12 mouse cellular contexts compared by ENCODE assay signal in the genomic region with DNA sequence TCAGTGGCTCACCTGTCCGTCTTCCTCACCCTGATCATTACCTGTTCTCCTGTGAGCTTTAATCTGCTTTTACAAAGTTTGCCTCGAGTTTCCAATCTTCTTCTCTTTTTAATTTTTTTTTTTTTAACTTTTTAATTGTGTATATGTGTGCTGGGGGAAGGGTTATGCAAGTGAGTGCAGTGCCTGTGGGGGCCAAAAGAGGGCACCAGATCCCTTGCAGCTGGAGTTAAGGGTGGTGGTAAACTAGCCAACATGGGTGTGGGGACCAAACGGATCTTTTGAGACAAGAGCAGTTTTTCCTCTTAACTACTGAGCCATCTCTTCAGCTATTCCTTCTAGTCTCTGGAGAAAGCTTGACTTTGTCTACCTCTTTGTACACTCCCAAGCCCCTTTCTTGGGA. TPM values are rescaled to one million over a fixed set of nuclear protein-coding genes. Genes with fewer than 3 reads are reported as not detected.
A peak's percentile ranks its signal among the peaks of the same experiment; 100 is the strongest.
DNase-seq lines count a peak whose midpoint lies in the region; ATAC-seq and TF ChIP-seq lines count a peak whose summit lies in the region.
"Had no signal": no experiment of that assay in that cellular context is flagged by ENCODE, and none has a peak within 500 bp of the region (broad histone marks: within the 10 kb centered on the region; RNA-seq: fewer than 3 reads in every experiment).

No protein-coding gene starts in this region.

- POLR2A ChIA-PET in Patski (lab: Charles Lee), result interaction anchor here (0.7 kb wide), 1 partner anchor 25 kb away, joined by 3 read pairs; no protein-coding TSS in a partner anchor

- H3K9me3 ChIP-seq in intestine, embryonic 14.5 days (ENCODE audit: control insufficient read depth, low read length), result no peaks in the 10 kb centered on the region
- H3K9me3 ChIP-seq in intestine, embryonic 16.5 days (ENCODE audit: control insufficient read depth, low read length), result no peaks in the 10 kb centered on the region
- H3K9me3 ChIP-seq: embryonic facial prominence, embryonic 10.5 days; forebrain, embryonic 15.5 days had no signal

- no peak overlapping the region for H3K4me3 ChIP-seq in intestine, embryonic 14.5 days (ENCODE audit: low read depth, low read length)
- H3K4me3 ChIP-seq in intestine, embryonic 16.5 days (ENCODE audit: low read length), result no peak overlapping the region
- H3K4me3 ChIP-seq in spleen, adult 2 months (ENCODE audit: extremely low read depth, insufficient read depth, insufficient read length), result no peak overlapping the region
- H3K4me3 ChIP-seq: embryonic facial prominence, embryonic 10.5 days; forebrain, embryonic 15.5 days had no signal

- WGBS in intestine, embryonic 14.5 days, result 78% methylated on average over 3 of the region's 3 CpGs
- WGBS in intestine, embryonic 16.5 days, result 72% methylated on average over 3 of the region's 3 CpGs
- 85% methylated on average over 3 of the region's 3 CpGs for WGBS in spleen, adult 2 months

- no peak for TF ChIP-seq POLR2A in spleen, adult 2 months (IDR thresholded peaks at IDR 0.05; ENCODE audit: low read depth, low read length)

- in situ Hi-C loops in Patski (cut with MboI; ENCODE audit: low pct_unique_long_range_greater_than_20kb), result no loop called here

- TF ChIP-seq CTCF in spleen, adult 2 months (IDR thresholded peaks at IDR 0.05; ENCODE audit: extremely low read depth, insufficient read depth, insufficient read length, insufficient replicate concordance), result peak; percentile 16; the same call in 1 of the 2 replicates
- peak; percentile 68 for TF ChIP-seq CTCF in Patski (IDR thresholded peaks at IDR 0.05)

- ATAC-seq in intestine, embryonic 14.5 days (replicated peaks; ENCODE audit: low FRiP score, low TSS enrichment, low read depth), result no peak
- ATAC-seq in intestine, embryonic 16.5 days, result no peak
- ATAC-seq in Patski, result no peak
- ATAC-seq: forebrain, embryonic 15.5 days had no signal

- peak; percentile 55 for DNase-seq in intestine, embryonic 14.5 days (ENCODE audit: low spot score)
- DNase-seq in spleen, adult 2 months (ENCODE audit: low read depth in 1 of 2, low spot score in 2 of 2), result no peak
- DNase-seq in spleen, postnatal 10 days (ENCODE audit: low spot score in 2 of 2), result no peak
- no peak for DNase-seq in Patski (ENCODE audit: low read depth, low spot score)
- DNase-seq in thymus, postnatal 25 days, result peak; percentile 28
- no peak for DNase-seq in frontal cortex, postnatal 36 days (ENCODE audit: low spot score in 2 of 2)
- DNase-seq in right cerebral cortex, postnatal 4 days, result no peak
- DNase-seq: kidney, adult 9 months; lung, adult 18-20 months had no signal

- H3K4me1 ChIP-seq in intestine, embryonic 14.5 days (replicated peaks; ENCODE audit: control insufficient read depth, insufficient read depth, low read length), result no peaks in the 10 kb centered on the region
- H3K4me1 ChIP-seq in intestine, embryonic 16.5 days (ENCODE audit: control insufficient read depth, insufficient read depth, low read length), result no peaks in the 10 kb centered on the region
- no peaks in the 10 kb centered on the region for H3K4me1 ChIP-seq in spleen, adult 2 months (ENCODE audit: control insufficient read depth, insufficient read depth, insufficient read length)
- H3K4me1 ChIP-seq: embryonic facial prominence, embryonic 10.5 days; forebrain, embryonic 15.5 days had no signal

- peaks cover 76% of the 10 kb centered on the region for H3K36me3 ChIP-seq in intestine, embryonic 14.5 days (ENCODE audit: control insufficient read depth, insufficient read depth, low read length)
- peaks cover 16% of the 10 kb centered on the region for H3K36me3 ChIP-seq in intestine, embryonic 16.5 days (ENCODE audit: control insufficient read depth, insufficient read depth, low read length)
- peaks cover 37% of the 10 kb centered on the region for H3K36me3 ChIP-seq in spleen, adult 2 months (ENCODE audit: control insufficient read depth, insufficient read depth, low read length)

- H3K27me3 ChIP-seq in intestine, embryonic 14.5 days (replicated peaks; ENCODE audit: control insufficient read depth, insufficient read depth, low read length), result no peaks in the 10 kb centered on the region
- no peaks in the 10 kb centered on the region for H3K27me3 ChIP-seq in intestine, embryonic 16.5 days (replicated peaks; ENCODE audit: control insufficient read depth, insufficient read depth, low read length)
- no peaks in the 10 kb centered on the region for H3K27me3 ChIP-seq in spleen, adult 2 months (ENCODE audit: control insufficient read depth, insufficient read depth, low read length)
- no peaks in the 10 kb centered on the region for H3K27me3 ChIP-seq in Patski
- H3K27me3 ChIP-seq: forebrain, embryonic 15.5 days had no signal

- no peak overlapping the region for H3K27ac ChIP-seq in intestine, embryonic 14.5 days (ENCODE audit: low read depth)
- H3K27ac ChIP-seq in intestine, embryonic 16.5 days (ENCODE audit: low read length), result no peak overlapping the region
- H3K27ac ChIP-seq in spleen, adult 2 months (ENCODE audit: insufficient read depth, low read length), result no peak overlapping the region
- H3K27ac ChIP-seq: embryonic facial prominence, embryonic 10.5 days; forebrain, embryonic 15.5 days had no signal

- CTCF ChIA-PET in Patski (lab: Charles Lee), result interaction anchor here (1.2 to 2.0 kb wide), 3 partner anchors 9 to 143 kb away, joined by 5 to 9 read pairs (median 7); partner anchors contain the start of gene Tarbp2

- H3K4me2 ChIP-seq in intestine, embryonic 14.5 days (ENCODE audit: low read length), result no peak overlapping the region
- H3K4me2 ChIP-seq in intestine, embryonic 16.5 days (ENCODE audit: low read depth, low read length), result no peak overlapping the region
- H3K4me2 ChIP-seq: forebrain, embryonic 15.5 days had no signal

- H3K9ac ChIP-seq in intestine, embryonic 14.5 days (ENCODE audit: low read length), result no peak overlapping the region
- no peak overlapping the region for H3K9ac ChIP-seq in intestine, embryonic 16.5 days (ENCODE audit: low read depth, low read length)
- H3K9ac ChIP-seq: forebrain, embryonic 15.5 days had no signal

RNA-seq across cellular contexts. Expression of gene Npff, which starts 3.2 kb away (rescaled TPM):
- 1.5 and 2.2 TPM in 2 replicates for polyA plus RNA-seq in intestine, embryonic 14.5 days (2014; fragmentation: Nextera tagmentation; extraction: Ambion mirVana)
- 1.8 and 1.9 TPM in 2 replicates for polyA plus RNA-seq in intestine, embryonic 16.5 days (2015; fragmentation: Nextera tagmentation; extraction: Ambion mirVana)
- 6.7 and 8.1 TPM in 2 replicates for polyA plus RNA-seq in spleen, adult 2 months (2012; rRNA removed)
- 0.83 TPM for polyA plus RNA-seq in Patski (2021)

RNA-seq across cellular contexts. Expression of gene Tarbp2, which starts 9.9 kb away (rescaled TPM):
- 105 TPM in 2 replicates for polyA plus RNA-seq in intestine, embryonic 14.5 days (2014; fragmentation: Nextera tagmentation; extraction: Ambion mirVana)
- polyA plus RNA-seq in intestine, embryonic 16.5 days (2015; fragmentation: Nextera tagmentation; extraction: Ambion mirVana), result 91.3 and 105 TPM in 2 replicates
- polyA plus RNA-seq in spleen, adult 2 months (2012; rRNA removed), result 53.9 and 58.4 TPM in 2 replicates
- polyA plus RNA-seq in Patski (2021), result 51.1 TPM

RNA-seq across cellular contexts. Expression of gene Map3k12, which starts 11.1 kb away (rescaled TPM):
- polyA plus RNA-seq in intestine, embryonic 14.5 days (2014; fragmentation: Nextera tagmentation; extraction: Ambion mirVana), result 13.5 and 14.9 TPM in 2 replicates
- polyA plus RNA-seq in intestine, embryonic 16.5 days (2015; fragmentation: Nextera tagmentation; extraction: Ambion mirVana), result 9.2 TPM in 2 replicates
- 2.1 TPM in 2 replicates for polyA plus RNA-seq in spleen, adult 2 months (2012; rRNA removed)
- polyA plus RNA-seq in Patski (2021), result 41.5 TPM

RNA-seq across cellular contexts. Expression of gene Gm10337, which starts 24.4 kb away (rescaled TPM):
- 3.4 TPM in 1 of 2 replicates, not detected in the other for polyA plus RNA-seq in intestine, embryonic 14.5 days (2014; fragmentation: Nextera tagmentation; extraction: Ambion mirVana)
- polyA plus RNA-seq in intestine, embryonic 16.5 days (2015; fragmentation: Nextera tagmentation; extraction: Ambion mirVana), result 5.5 TPM in 1 of 2 replicates, not detected in the other
- polyA plus RNA-seq in spleen, adult 2 months (2012; rRNA removed), result not detected in 2 replicates
- 3.6 TPM for polyA plus RNA-seq in Patski (2021)

RNA-seq across cellular contexts. Expression of gene Pcbp2, which starts 57.6 kb away (rescaled TPM):
- polyA plus RNA-seq in intestine, embryonic 14.5 days (2014; fragmentation: Nextera tagmentation; extraction: Ambion mirVana), result 275 and 289 TPM in 2 replicates
- 138 and 152 TPM in 2 replicates for polyA plus RNA-seq in intestine, embryonic 16.5 days (2015; fragmentation: Nextera tagmentation; extraction: Ambion mirVana)
- 378 and 426 TPM in 2 replicates for polyA plus RNA-seq in spleen, adult 2 months (2012; rRNA removed)
- 801 TPM for polyA plus RNA-seq in Patski (2021)

Comparison
In these comparisons a context has a peak if more than half of its experiments do, and no peak if none do; other contexts are left out.
1. DNase-seq: peak in intestine, embryonic 14.5 days (single experiment) and thymus, postnatal 25 days (single experiment); none in spleen, adult 2 months (0 of 2), spleen, postnatal 10 days (0 of 2), Patski (single experiment), frontal cortex, postnatal 36 days (0 of 2) and right cerebral cortex, postnatal 4 days (single experiment).